Mouse (Mus musculus) left cerebral cortex, adult 6 months (tissue): Measurements from ENCODE around the gene Bub1. TPM values are rescaled to one million over a fixed set of nuclear protein-coding genes. Genes with fewer than 3 reads are reported as not detected.

Experiments used
- long read RNA-seq, 2 experiments: library from polyadenylated mRNA; unstranded; transcript quantifications; one replicate each; pipeline ENCODE4 v2.0.0; 2019 to 2020
- polyA plus RNA-seq: library from polyadenylated mRNA; unstranded; fragments of <200 nt; fragmentation: Nextera tagmentation; gene quantifications from 2 replicates; pipeline ENCODE4 v1.2.3, GENCODE M21; 2021

Gene Bub1
- 0.10 and 0.20 TPM in 2 replicates for polyA plus RNA-seq
- long read RNA-seq, experiment 1 = 0 reads
- long read RNA-seq, experiment 2 = 0 reads

DNA sequence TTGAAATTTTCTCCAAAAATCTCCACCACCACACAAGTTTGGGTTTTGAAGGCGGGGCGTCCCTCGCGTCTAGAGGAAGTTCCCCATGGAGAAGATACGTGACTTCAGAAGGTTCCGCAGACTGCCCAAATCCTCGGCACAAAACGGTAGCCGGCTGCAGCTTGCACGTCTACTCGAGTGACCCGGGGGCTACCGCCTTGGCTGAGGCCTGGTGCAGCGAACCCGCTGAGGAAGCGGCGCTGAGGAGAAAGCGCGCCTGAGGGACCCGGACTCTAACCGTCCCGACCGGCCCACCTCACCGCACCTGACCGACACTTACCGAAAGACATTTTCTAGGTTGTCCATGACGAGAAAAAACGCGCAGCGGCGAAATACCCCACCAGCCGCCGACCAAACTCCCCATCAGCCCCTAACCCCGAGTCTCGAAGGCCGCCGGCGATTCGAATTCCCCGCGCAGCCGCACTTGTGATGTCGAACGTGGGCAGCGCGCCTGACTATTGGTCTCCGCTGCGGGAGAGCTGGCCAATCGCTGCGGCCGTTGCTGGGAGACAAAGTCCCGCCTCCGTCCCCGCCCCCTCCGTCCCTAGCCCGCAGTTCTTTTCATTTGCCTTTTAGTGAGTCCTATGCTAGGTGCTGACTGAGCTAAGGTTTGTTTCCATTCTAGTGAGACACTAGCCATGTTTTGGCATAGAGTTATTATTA, at the start of gene Bub1:
Gene Bub1 (minus strand): TSS at position 465 of the 702 bp plus-strand sequence.

DNA sequence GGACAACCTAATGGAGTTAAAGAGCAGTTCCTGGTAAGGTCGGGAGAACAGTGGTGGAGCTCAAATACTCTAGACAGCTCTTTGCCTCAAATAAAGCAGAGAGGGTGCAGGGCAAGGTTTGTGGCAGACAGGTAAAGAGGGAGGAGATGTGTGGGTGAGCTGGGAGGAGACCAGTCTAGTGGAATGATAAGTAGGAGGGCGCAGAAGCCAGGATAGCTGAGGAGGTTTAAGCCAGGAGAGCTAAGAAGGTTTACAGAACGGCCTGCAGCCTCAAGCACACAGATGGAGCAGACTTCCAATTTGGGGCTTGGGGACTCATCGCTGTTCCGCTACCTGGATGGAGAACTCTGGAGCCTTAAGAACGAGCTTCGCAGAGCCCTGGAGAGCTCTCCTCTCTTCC, 6.9 kb upstream of the Bub1 start, which contains the start of gene Acoxl:
Gene Acoxl (plus strand): TSS at position 301 of the 400 bp plus-strand sequence.

DNA sequence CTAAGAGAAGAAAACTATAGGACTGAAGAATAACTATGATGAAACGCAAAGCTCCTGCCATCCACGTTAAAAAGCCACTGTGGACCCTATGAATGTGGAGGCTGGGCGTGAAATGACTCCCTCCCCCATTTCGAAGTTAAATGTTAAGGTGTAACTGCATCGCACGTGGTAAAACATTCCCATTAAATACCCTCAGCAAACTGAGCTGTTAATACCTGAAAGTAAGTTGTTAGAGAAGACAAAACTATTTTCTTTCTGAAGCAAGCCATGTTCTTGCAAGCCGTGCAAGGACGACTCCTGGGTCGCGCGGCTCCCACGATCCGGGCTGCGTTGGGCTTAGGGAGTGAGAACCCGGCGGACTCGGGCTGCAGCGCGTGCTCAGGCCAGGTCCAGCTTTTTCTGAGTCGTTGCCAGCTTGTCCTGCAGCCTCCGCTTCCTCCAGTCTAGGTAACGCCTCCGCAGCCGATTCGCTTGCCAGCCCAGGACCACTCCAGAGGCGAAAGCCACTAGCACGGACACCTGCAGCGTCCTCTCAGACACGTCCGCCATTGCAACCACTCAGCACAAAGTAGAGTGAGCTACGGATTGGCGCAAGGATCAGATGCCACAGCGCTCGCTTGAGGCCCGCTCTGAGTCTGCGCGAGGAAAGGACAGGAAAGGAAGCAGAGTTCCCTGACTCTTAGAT, 39.6 kb downstream of the Bub1 start, which contains the start of gene Mtln:
Gene Mtln (minus strand): TSS at position 570 of the 685 bp plus-strand sequence.

DNA sequence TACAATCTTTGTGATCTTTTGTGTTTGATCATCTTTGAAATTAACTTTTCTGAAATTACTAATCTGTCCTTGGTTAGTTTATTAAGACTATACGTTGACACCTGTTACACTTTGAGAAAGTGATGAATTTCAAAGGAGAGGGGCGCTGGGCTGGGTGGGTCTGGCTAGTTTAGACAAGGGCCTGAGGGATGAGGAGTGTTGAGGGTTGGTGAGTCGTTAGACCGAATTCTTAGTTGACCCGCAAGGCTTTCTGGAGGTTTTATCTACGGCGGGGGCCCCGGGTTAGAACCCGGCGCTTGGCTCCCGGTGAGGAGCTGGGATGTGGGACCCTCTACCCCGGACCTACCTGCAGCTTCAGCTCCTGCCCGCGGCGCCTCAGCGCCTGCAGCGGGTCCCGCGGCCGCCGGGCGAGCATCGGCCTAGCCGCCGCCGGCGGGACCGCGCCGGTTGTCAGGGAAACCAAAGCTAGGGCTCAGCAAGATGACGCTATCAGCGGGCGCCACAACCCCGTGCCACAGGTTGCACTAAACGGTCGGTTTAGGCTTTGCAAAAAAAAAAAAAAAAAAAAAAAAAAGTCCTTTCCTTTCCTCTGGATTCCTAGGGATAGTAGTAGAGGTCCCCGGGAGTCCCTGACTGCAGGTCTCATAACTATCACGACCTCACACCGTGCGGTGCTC, 43.1 kb downstream of the Bub1 start, which contains the start of gene Nphp1:
Gene Nphp1 (minus strand): TSS at position 458 of the 677 bp plus-strand sequence.

Other genes starting within 250 kb of the Bub1 start
- 2.1 and 2.2 TPM in 2 replicates for gene Zfp661, start 244.8 kb downstream of the Bub1 start, polyA plus RNA-seq
- 120 and 133 TPM in 2 replicates for gene Mrps5, start 244.6 kb downstream of the Bub1 start, polyA plus RNA-seq
- 101 and 140 TPM in 2 replicates for gene Mal, start 175.2 kb downstream of the Bub1 start, polyA plus RNA-seq
- 0.10 and 0.49 TPM in 2 replicates for gene Mall, start 101.9 kb downstream of the Bub1 start, polyA plus RNA-seq
- 7.8 and 8.7 TPM in 2 replicates for gene Nphp1, start 43.0 kb downstream of the Bub1 start, polyA plus RNA-seq
- gene Mtln, start 39.4 kb downstream of the Bub1 start, polyA plus RNA-seq = 135 and 149 TPM in 2 replicates
- 0.17 TPM in 1 of 2 replicates, not detected in the other for gene Acoxl, start 7.0 kb upstream of the Bub1 start, polyA plus RNA-seq